Mouse (Mus musculus): ENCODE data around the gene Pacs2. TPM values are rescaled to one million over a fixed set of nuclear protein-coding genes. Genes with fewer than 3 reads are reported as not detected.
A peak's percentile ranks its signal among the peaks of the same experiment; 100 is the strongest.

The Pacs2 gene
- polyA plus RNA-seq, 1 experiment from 2014 or later = 11.7 TPM

- no peak overlapping the region for H3K4me3 ChIP-seq (replicated peaks)
- WGBS = 88% methylated on average over 20 of the region's 20 CpGs
- H3K9ac ChIP-seq = no peak overlapping the region
- no peak overlapping the region for H3K27ac ChIP-seq
- peak; percentile 81 for ATAC-seq
- H3K4me1 ChIP-seq (replicated peaks) = no peaks in the 10 kb centered on the region
- H3K9me3 ChIP-seq = no peaks in the 10 kb centered on the region
- peaks cover 64% of the 10 kb centered on the region for H3K36me3 ChIP-seq
- H3K27me3 ChIP-seq (replicated peaks) = no peaks in the 10 kb centered on the region
- H3K4me2 ChIP-seq (replicated peaks) = no peak overlapping the region
Observed at GRCm38 (mm10) chr12:113119516-113120410, 105.5 kb downstream of the Pacs2 start.

Other genes starting within 250 kb of the Pacs2 start
- 2.3 and 3.0 TPM in 2 replicates for gene Ahnak2, start 211.9 kb upstream of the Pacs2 start, polyA plus RNA-seq (2015; fragmentation: Nextera tagmentation; extraction: Ambion mirVana)
- gene Clba1, start 205.6 kb upstream of the Pacs2 start, polyA plus RNA-seq (2015; fragmentation: Nextera tagmentation; extraction: Ambion mirVana) = 3.7 and 4.6 TPM in 2 replicates
- 87.6 and 88.0 TPM in 2 replicates for gene Cdca4, start 185.1 kb upstream of the Pacs2 start, polyA plus RNA-seq (2015; fragmentation: Nextera tagmentation; extraction: Ambion mirVana)
- 0.24 and 0.40 TPM in 2 replicates for gene Gpr132, start 146.3 kb upstream of the Pacs2 start, polyA plus RNA-seq (2015; fragmentation: Nextera tagmentation; extraction: Ambion mirVana)
- 3.7 and 4.1 TPM in 2 replicates for gene Jag2, start 84.7 kb upstream of the Pacs2 start, polyA plus RNA-seq (2015; fragmentation: Nextera tagmentation; extraction: Ambion mirVana)
- 91.3 and 94.7 TPM in 2 replicates for gene Nudt14, start 72.4 kb upstream of the Pacs2 start, polyA plus RNA-seq (2015; fragmentation: Nextera tagmentation; extraction: Ambion mirVana)
- 19.5 and 22.4 TPM in 2 replicates for gene Btbd6, start 38.0 kb upstream of the Pacs2 start, polyA plus RNA-seq (2015; fragmentation: Nextera tagmentation; extraction: Ambion mirVana)
- gene Brf1, start 13.8 kb upstream of the Pacs2 start, polyA plus RNA-seq (2015; fragmentation: Nextera tagmentation; extraction: Ambion mirVana) = 45.8 and 49.8 TPM in 2 replicates
- gene Tex22, start 60.0 kb downstream of the Pacs2 start, polyA plus RNA-seq (2015; fragmentation: Nextera tagmentation; extraction: Ambion mirVana) = not detected in 2 replicates
- 11.3 and 11.5 TPM in 2 replicates for gene Mta1, start 83.8 kb downstream of the Pacs2 start, polyA plus RNA-seq (2015; fragmentation: Nextera tagmentation; extraction: Ambion mirVana)
- gene Crip2, start 125.7 kb downstream of the Pacs2 start, polyA plus RNA-seq (2015; fragmentation: Nextera tagmentation; extraction: Ambion mirVana) = 122 and 130 TPM in 2 replicates
- gene Crip1, start 131.8 kb downstream of the Pacs2 start, polyA plus RNA-seq (2015; fragmentation: Nextera tagmentation; extraction: Ambion mirVana) = 426 and 430 TPM in 2 replicates
- gene Tedc1, start 141.9 kb downstream of the Pacs2 start, polyA plus RNA-seq (2015; fragmentation: Nextera tagmentation; extraction: Ambion mirVana) = 25.3 and 25.5 TPM in 2 replicates
- 6.7 and 7.5 TPM in 2 replicates for gene Tmem121, start 171.4 kb downstream of the Pacs2 start, polyA plus RNA-seq (2015; fragmentation: Nextera tagmentation; extraction: Ambion mirVana)